Mouse (Mus musculus): ENCODE measurements around the gene Arhgap33.
"Not testable (repeated sequence)": the region's sequence is repeated elsewhere in the genome, so short reads cannot be mapped to it uniquely, and the experiment has no call there.

Gene Arhgap33

GRCm38 (mm10) chr7:30493401-30493931 is 41.4 kb downstream of the Arhgap33 start, which contains the start of gene Prodh2:
Gene Prodh2, plus strand, starts transcription at chr7:30493622.
- DNase-seq: peak; percentile 61 to 84

- peak; percentile 88 to 94 for DNase-seq
Measured at GRCm38 (mm10) chr7:30492765-30493164, 42.1 kb downstream of the Arhgap33 start.

- DNase-seq: no peak
Measured at GRCm38 (mm10) chr7:30490957-30491307, 43.9 kb downstream of the Arhgap33 start.

- peak; percentile 44 to 47 for DNase-seq
Measured at GRCm38 (mm10) chr7:30490251-30490956, 44.5 kb downstream of the Arhgap33 start.

DNA sequence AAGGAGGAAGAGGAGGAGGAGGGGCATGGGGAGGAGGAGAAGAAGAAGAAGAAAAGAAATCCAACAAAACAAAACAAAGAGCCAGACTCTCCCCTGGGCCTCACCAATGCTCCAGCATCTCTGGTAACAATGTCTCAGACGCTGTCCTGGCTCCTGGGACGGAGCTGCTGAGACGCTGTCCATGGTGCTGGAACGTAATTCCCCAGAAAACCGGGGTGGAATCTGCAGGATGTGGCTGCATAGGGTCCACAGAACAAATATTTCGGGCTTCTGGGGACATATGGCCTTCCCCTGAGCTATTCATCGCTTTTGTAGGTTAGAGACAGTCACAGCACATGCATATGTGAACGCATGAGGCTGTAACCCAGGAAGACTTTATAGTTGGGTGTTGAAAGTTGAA is 50.6 kb downstream of the Arhgap33 start:
- peak; percentile 30 to 48 for DNase-seq

- peak in 1 of 2 experiments; percentile 38 for DNase-seq
Measured at GRCm38 (mm10) chr7:30477415-30478381, 57.2 kb downstream of the Arhgap33 start.

GRCm38 (mm10) chr7:30476136-30476535 is 58.7 kb downstream of the Arhgap33 start:
- not testable (repeated sequence) for DNase-seq

- DNase-seq: no peak
Measured at GRCm38 (mm10) chr7:30474999-30475398, 59.9 kb downstream of the Arhgap33 start.

DNA sequence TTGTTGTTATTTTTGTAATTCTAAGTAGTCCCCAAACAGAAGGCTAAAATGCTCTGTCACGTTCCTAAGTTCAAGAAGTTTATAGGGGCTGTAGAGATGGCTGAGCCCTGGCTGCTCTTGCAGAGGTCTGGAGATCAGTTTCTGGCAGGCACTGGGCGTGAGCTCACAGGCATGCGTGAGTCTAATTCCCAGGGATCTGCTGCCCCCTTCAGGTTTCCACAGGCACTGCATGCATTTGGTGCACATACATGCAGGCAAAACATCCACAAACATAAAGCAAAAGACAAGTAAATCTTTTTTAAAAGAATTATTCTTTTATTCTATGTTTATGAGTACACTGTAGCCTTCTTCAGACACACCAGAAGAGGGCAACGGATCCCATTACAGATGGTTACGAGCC is 62.4 kb downstream of the Arhgap33 start:
- peak; percentile 54 to 60 for DNase-seq

All from kidney, postnatal 25 days (tissue).